Mouse (Mus musculus): ENCODE results near the gene Rnf25. TPM values are rescaled to one million over a fixed set of nuclear protein-coding genes. Genes with fewer than 3 reads are reported as not detected.
A peak's percentile ranks its signal among the peaks of the same experiment; 100 is the strongest.

Gene Rnf25
- polyA plus RNA-seq, 1 experiment from 2014 or later: 48.8 TPM

- H3K27me3 ChIP-seq (replicated peaks): no peaks in the 10 kb centered on the region
- no peak overlapping the region for H3K27ac ChIP-seq
- peaks cover 6% of the 10 kb centered on the region; the same call in 1 of the 2 replicates for H3K36me3 ChIP-seq (replicated peaks)
- H3K4me2 ChIP-seq: no peak overlapping the region
- no peaks in the 10 kb centered on the region for H3K9me3 ChIP-seq
- H3K4me1 ChIP-seq: peaks cover 30% of the 10 kb centered on the region
- H3K9ac ChIP-seq: no peak overlapping the region
- no peak for ATAC-seq (replicated peaks)
- WGBS: 96% methylated on average over 3 of the region's 3 CpGs
- H3K4me3 ChIP-seq: no peak overlapping the region
Observed at GRCm38 (mm10) chr1:74584616-74585398, 16.4 kb downstream of the Rnf25 start.

DNA sequence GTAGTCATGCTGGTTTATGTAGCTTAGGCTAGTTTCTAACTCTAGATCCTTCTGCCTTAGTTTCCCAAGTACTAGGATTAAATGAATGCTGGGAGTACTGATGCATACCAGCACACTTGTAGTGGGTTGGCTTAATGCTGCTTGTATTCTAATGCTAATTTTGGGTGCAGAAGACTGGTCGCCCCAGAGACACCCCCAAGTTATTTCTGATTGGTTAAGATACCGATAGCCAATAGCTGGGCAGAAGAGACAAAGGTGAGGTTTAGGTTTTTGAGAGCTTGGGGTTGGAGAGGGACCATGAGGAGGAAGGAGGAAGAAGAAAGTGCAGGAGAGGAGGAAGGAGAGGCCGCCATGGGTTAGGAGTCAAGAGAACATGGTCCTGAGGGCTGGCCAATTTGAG lies 18.6 kb downstream of the Rnf25 start:
- Histone ChIP-seq H3K27me3 (replicated peaks) (no peaks in the 10 kb centered on the region), H3K36me3 (replicated peaks) (peaks cover 25% of the 10 kb centered on the region)

DNA sequence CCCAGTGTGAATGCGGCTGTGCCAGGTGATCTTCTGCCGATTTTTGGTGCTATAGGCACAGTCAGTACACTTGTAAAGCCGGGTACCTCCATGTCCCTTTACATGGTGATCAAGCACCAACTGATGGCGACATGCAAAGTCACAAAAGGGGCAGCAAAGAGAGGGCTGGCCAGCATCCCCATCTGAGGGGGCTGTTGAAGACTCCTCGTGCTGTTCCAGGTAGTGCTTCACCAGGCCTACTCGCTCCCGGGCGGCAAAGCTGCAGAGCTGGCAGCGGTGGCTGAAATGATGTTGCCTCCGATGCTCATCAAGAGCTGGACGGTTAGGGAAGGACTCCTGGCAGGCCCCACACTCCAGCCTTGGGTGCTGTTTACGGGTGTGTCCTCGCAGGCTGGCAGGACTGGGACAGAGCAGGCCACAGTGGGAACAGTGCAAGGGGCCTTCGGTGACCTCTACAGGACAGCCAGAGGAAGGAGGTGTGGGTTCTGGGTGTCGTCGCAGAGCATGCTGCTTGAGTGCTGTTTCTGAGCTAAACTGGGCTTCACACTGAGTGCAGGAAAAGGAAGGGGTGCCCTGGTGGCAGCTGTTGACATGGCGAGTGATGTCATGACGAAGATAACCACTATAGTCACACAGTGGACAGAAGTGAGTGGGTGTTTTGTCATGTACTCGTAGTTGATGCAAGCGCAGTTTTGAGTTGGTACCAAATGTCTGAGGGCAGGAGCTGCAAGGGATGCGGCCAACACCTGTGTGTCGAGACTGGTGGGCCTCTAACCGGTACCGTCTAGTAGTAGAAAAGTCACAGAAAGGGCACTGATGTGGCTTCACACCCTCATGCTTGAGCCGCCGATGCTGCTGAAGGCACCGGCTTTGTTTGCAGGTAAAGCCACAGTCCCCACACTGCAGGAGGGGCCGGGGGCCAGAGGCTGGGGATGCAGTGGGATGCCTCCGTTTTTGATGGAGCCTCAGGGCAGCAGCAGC lies 31.2 kb downstream of the Rnf25 start:
- Histone ChIP-seq H3K4me1 (no peaks in the 10 kb centered on the region), H3K36me3 (replicated peaks) (peaks cover 76% of the 10 kb centered on the region), H3K27me3 (replicated peaks) (no peaks in the 10 kb centered on the region), H3K4me2 (no peak overlapping the region), H3K27ac (no peak overlapping the region), H3K4me3 (no peak overlapping the region), H3K9ac (no peak overlapping the region), H3K9me3 (no peaks in the 10 kb centered on the region)
- 93% methylated on average over 29 of the region's 29 CpGs for WGBS
- no peak for ATAC-seq (replicated peaks)

More for the DNA sequence above, 18.6 kb downstream of the Rnf25 start:
- Histone ChIP-seq H3K4me1 (peaks cover 18% of the 10 kb centered on the region), H3K27ac (no peak overlapping the region), H3K9me3 (no peaks in the 10 kb centered on the region), H3K4me3 (no peak overlapping the region), H3K9ac (no peak overlapping the region), H3K4me2 (no peak overlapping the region)
- WGBS: 75% methylated on average over 3 of the region's 3 CpGs
- ATAC-seq (replicated peaks): no peak

DNA sequence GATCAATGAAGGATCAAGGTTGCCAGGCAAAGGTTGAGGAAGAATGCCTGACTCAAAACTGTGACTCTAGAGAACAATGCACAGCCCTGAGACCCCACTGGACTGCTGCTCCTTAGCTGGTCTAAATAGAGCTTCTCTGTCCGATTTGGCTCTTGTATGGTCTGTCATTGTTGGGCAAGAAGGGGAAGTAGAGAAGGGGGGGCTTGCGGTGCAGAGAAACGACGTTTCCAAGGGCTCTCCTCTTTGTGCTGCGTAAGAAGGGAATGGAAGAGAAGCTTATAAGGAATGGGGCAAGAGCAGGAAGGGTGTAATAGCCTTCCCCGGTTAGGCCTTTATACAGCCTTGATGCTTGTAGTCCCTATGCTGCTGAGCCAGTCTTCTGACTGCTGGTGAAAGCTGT lies 35.4 kb downstream of the Rnf25 start:
- ATAC-seq (replicated peaks): no peak
- no peaks in the 10 kb centered on the region for H3K4me1 ChIP-seq
- no peaks in the 10 kb centered on the region for H3K27me3 ChIP-seq (replicated peaks)
- no peak overlapping the region for H3K4me2 ChIP-seq
- WGBS: 57% methylated on average over 6 of the region's 6 CpGs
- H3K9ac ChIP-seq: no peak overlapping the region
- H3K4me3 ChIP-seq: no peak overlapping the region
- no peak overlapping the region for H3K27ac ChIP-seq
- peaks cover 46% of the 10 kb centered on the region for H3K36me3 ChIP-seq (replicated peaks)
- no peaks in the 10 kb centered on the region for H3K9me3 ChIP-seq

DNA sequence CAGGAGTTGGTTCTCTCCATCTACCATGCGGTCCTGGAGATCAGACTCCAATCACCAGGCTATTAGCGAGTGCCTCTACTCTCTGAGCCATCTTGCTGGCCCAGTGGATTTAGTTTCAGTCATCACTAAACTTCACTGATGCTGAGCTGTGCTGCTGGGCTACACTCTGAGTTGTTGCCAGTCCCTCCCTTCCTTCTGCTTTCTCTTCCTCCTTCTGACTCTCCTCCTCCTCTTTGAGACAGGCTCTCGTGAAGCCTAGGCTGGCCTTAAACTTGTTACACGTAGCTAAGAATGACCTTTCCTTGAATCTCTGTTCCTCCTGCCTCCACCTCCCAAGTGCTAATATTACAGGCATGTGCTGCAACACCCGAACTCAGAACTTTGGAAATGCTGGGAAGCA lies 42.1 kb downstream of the Rnf25 start:
- Histone ChIP-seq H3K4me3 (no peak overlapping the region), H3K9ac (no peak overlapping the region), H3K27me3 (replicated peaks) (no peaks in the 10 kb centered on the region), H3K27ac (no peak overlapping the region), H3K9me3 (no peaks in the 10 kb centered on the region), H3K36me3 (replicated peaks) (no peaks in the 10 kb centered on the region), H3K4me2 (no peak overlapping the region), H3K4me1 (no peaks in the 10 kb centered on the region)
- ATAC-seq (replicated peaks): no peak
- WGBS: 89% methylated on average over 5 of the region's 5 CpGs

GRCm38 (mm10) chr1:74544184-74544583 lies 57.0 kb downstream of the Rnf25 start, which contains the start of gene Usp37:
TSS of gene Usp37 (minus strand) at chr1:74544284.
- no peak within 1 kb of the TSS for H3K9ac ChIP-seq
- H3K4me1 ChIP-seq: peaks cover 11% of the 10 kb centered on the region; the same call in 1 of the 2 replicates
- H3K4me2 ChIP-seq: peak within 1 kb of the TSS; percentile 27; the same call in 1 of the 2 replicates
- H3K9me3 ChIP-seq: no peaks in the 10 kb centered on the region
- ATAC-seq (replicated peaks): no peak
- no peak within 1 kb of the TSS; the same call in 1 of the 2 replicates for H3K27ac ChIP-seq
- no peaks in the 10 kb centered on the region for H3K36me3 ChIP-seq (replicated peaks)
- H3K4me3 ChIP-seq: 0 out of 2 replicates have a peak within 1 kb of the TSS, but pooled peaks have one; percentile 2
- H3K27me3 ChIP-seq (replicated peaks): no peaks in the 10 kb centered on the region
- WGBS: 25% methylated on average over 4 of the region's 4 CpGs

Small RNAs within 50 kb of the gene (microRNA-seq; reads per million reads assigned to microRNA genes)
- not detected for gene Gm25035

Other genes with a start within 250 kb of the Rnf25 start
- gene Catip, start 239.3 kb downstream of the Rnf25 start, polyA plus RNA-seq (2015; fragmentation: Nextera tagmentation; extraction: Ambion mirVana): 0.68 and 1.9 TPM in 2 replicates
- gene Slc11a1, start 226.2 kb downstream of the Rnf25 start, polyA plus RNA-seq (2015; fragmentation: Nextera tagmentation; extraction: Ambion mirVana): 2.0 and 3.4 TPM in 2 replicates
- gene Ctdsp1, start 209.9 kb downstream of the Rnf25 start, polyA plus RNA-seq (2015; fragmentation: Nextera tagmentation; extraction: Ambion mirVana): 14.3 and 17.4 TPM in 2 replicates
- gene Vil1, start 192.0 kb downstream of the Rnf25 start, polyA plus RNA-seq (2015; fragmentation: Nextera tagmentation; extraction: Ambion mirVana): 0.22 and 0.41 TPM in 2 replicates
- 47.6 and 50.4 TPM in 2 replicates for gene Cnot9, start 95.3 kb downstream of the Rnf25 start, polyA plus RNA-seq (2015; fragmentation: Nextera tagmentation; extraction: Ambion mirVana)
- 5.7 and 5.9 TPM in 2 replicates for gene Plcd4, start 58.5 kb downstream of the Rnf25 start, polyA plus RNA-seq (2015; fragmentation: Nextera tagmentation; extraction: Ambion mirVana)
- gene Usp37, start 57.1 kb downstream of the Rnf25 start, polyA plus RNA-seq (2015; fragmentation: Nextera tagmentation; extraction: Ambion mirVana): 27.4 and 29.3 TPM in 2 replicates
- 9.1 and 10.2 TPM in 2 replicates for gene Zfp142, start 13.2 kb downstream of the Rnf25 start, polyA plus RNA-seq (2015; fragmentation: Nextera tagmentation; extraction: Ambion mirVana)
- 24.2 TPM in 2 replicates for gene Bcs1l, start 13.1 kb downstream of the Rnf25 start, polyA plus RNA-seq (2015; fragmentation: Nextera tagmentation; extraction: Ambion mirVana)
- 21.0 and 25.1 TPM in 2 replicates for gene Stk36, start within 50 bp of the Rnf25 start, polyA plus RNA-seq (2015; fragmentation: Nextera tagmentation; extraction: Ambion mirVana)
- 10.6 and 10.9 TPM in 2 replicates for gene Ttll4, start 60.3 kb upstream of the Rnf25 start, polyA plus RNA-seq (2015; fragmentation: Nextera tagmentation; extraction: Ambion mirVana)
- 2.4 and 3.3 TPM in 2 replicates for gene Cyp27a1, start 112.2 kb upstream of the Rnf25 start, polyA plus RNA-seq (2015; fragmentation: Nextera tagmentation; extraction: Ambion mirVana)
- gene Prkag3, start 147.8 kb upstream of the Rnf25 start, polyA plus RNA-seq (2015; fragmentation: Nextera tagmentation; extraction: Ambion mirVana): not detected in 2 replicates
- gene Wnt6, start 170.5 kb upstream of the Rnf25 start, polyA plus RNA-seq (2015; fragmentation: Nextera tagmentation; extraction: Ambion mirVana): 5.6 and 7.2 TPM in 2 replicates
- gene Wnt10a, start 190.1 kb upstream of the Rnf25 start, polyA plus RNA-seq (2015; fragmentation: Nextera tagmentation; extraction: Ambion mirVana): 0.34 and 0.37 TPM in 2 replicates

Data from midbrain, embryonic 15.5 days (tissue).